Mouse (Mus musculus) brain, embryonic 14.5 days (tissue): ENCODE results near the gene 0610010K14Rik.

ENCODE experiments used
- CTCF ChIP-seq: fragments of 200-500 bp; IDR thresholded peaks from 2 replicates; pipeline ENCODE4 v1.5.1; 2012; ENCODE audit warnings: inconsistent platforms, mild to moderate bottlenecking, moderate library complexity, borderline replicate concordance; ENCODE audit not compliant: insufficient read depth, insufficient read length; ENCODE audit errors: extremely low read depth
- POLR2A ChIP-seq: fragments of 200-500 bp; IDR thresholded peaks from 2 replicates; pipeline ENCODE4 v1.6.1; 2012; ENCODE audit warnings: mild to moderate bottlenecking, inconsistent platforms, borderline replicate concordance; ENCODE audit not compliant: poor library complexity, insufficient read depth, insufficient read length, severe bottlenecking; ENCODE audit errors: extremely low read depth

GRCm38 (mm10) chr11:70220323-70220722 is 17.4 kb downstream of the 0610010K14Rik start:
- TF ChIP-seq CTCF (no peak), POLR2A (no peak)
